Comparison of ENCODE assay signal across 8 mouse cellular contexts in the genomic region with DNA sequence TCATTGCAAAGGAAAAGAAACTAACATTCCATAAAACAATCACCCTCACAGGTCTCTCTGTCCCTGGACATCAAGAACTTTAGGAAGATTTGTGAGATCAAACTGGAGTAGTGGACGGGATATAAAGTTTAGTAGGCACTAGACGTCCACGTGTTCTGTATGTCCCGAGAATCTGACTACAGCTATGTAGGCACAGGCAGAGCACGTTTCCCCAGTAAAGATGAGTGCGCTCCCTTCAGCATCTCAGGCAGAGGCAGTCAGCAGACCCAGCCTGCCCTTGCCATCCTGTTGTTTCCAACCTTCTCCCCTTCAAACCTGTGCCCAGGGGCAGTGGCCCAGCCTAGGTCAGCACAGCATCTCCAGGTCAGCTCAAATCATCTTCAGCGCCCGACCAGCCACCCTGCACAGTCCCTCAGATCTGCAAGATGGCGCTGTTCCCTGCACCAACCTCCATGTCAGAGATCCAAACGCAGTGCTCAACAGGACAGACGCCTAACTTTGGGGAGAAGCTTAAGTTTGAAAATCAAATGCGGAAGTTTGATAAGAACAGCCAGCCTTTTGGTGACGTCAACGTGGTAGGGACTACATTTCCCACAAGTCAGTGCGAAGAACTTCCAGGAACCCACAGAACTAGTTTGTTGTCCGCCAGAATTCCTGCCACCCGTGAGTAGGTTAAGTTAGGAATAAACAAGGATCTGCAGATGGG. TPM values are rescaled to one million over a fixed set of nuclear protein-coding genes. Genes with fewer than 3 reads are reported as not detected.
DNase-seq lines count a peak whose midpoint lies in the region; ATAC-seq and TF ChIP-seq lines count a peak whose summit lies in the region.

A gene (minus strand): TSS at position 552 of the 706 bp plus-strand sequence.

- 17% methylated on average over 17 of the region's 17 CpGs for WGBS in forebrain, embryonic 12.5 days
- 9% methylated on average over 17 of the region's 17 CpGs for WGBS in heart, postnatal 0 days
- WGBS in liver, embryonic 16.5 days (ENCODE audit: insufficient replicate concordance) = 10% methylated on average over 17 of the region's 17 CpGs
- WGBS in neural tube, embryonic 13.5 days = 17% methylated on average over 17 of the region's 17 CpGs

- H3K79me2 ChIP-seq in CH12.LX (replicated peaks; ENCODE audit: control insufficient read depth, extremely low read depth, insufficient read depth, poor library complexity, severe bottlenecking) = peaks cover 5% of the 10 kb centered on the region

- no peaks in the 10 kb centered on the region for H3K27me3 ChIP-seq in CH12.LX (replicated peaks)
- H3K27me3 ChIP-seq in forebrain, embryonic 12.5 days = no peaks in the 10 kb centered on the region
- H3K27me3 ChIP-seq in heart, postnatal 0 days (ENCODE audit: control insufficient read depth, insufficient read depth, low read length) = no peaks in the 10 kb centered on the region
- no peaks in the 10 kb centered on the region for H3K27me3 ChIP-seq in liver, embryonic 16.5 days (ENCODE audit: control insufficient read depth, insufficient read depth, low read depth, low read length)
- H3K27me3 ChIP-seq in neural tube, embryonic 13.5 days = no peaks in the 10 kb centered on the region
- no peaks in the 10 kb centered on the region for H3K27me3 ChIP-seq in testis, adult 2 months (ENCODE audit: control insufficient read depth, insufficient read depth, low read length)

- peak within 1 kb of the TSS; percentile 54 to 84 (median 77) for H3K4me3 ChIP-seq in CH12.LX (replicated peaks in 1 of 3; ENCODE audit: low read depth in 2 of 3, low read length in 2 of 3, poor library complexity in 1 of 3)
- H3K4me3 ChIP-seq in forebrain, embryonic 12.5 days (replicated peaks) = peak within 1 kb of the TSS; percentile 53
- H3K4me3 ChIP-seq in heart, postnatal 0 days (ENCODE audit: low read depth, low read length) = peak within 1 kb of the TSS; percentile 52
- peak within 1 kb of the TSS; percentile 64 for H3K4me3 ChIP-seq in liver, embryonic 16.5 days (ENCODE audit: low read depth, low read length)
- H3K4me3 ChIP-seq in neural tube, embryonic 13.5 days = peak within 1 kb of the TSS; percentile 49
- peak within 1 kb of the TSS; percentile 93 for H3K4me3 ChIP-seq in testis, adult 2 months (ENCODE audit: control insufficient read depth, low read depth, low read length)

- 0 out of 2 replicates have a peak, but pooled peaks have one; percentile 13 for TF ChIP-seq EP300 in CH12.LX (IDR thresholded peaks at IDR 0.05; ENCODE audit: low read length)
- no peak for TF ChIP-seq EP300 in heart, postnatal 0 days (IDR thresholded peaks at IDR 0.05; ENCODE audit: low read depth)

- H3K27ac ChIP-seq in CH12.LX (ENCODE audit: insufficient read depth, low read depth) = 0 out of 2 replicates have a peak within 1 kb of the TSS, but pooled peaks have one; percentile 34
- no peak within 1 kb of the TSS for H3K27ac ChIP-seq in forebrain, embryonic 12.5 days
- peak within 1 kb of the TSS; percentile 58 for H3K27ac ChIP-seq in heart, postnatal 0 days (ENCODE audit: low read depth)
- H3K27ac ChIP-seq in liver, embryonic 16.5 days (ENCODE audit: low read length) = peak within 1 kb of the TSS; percentile 55; the same call in 1 of the 2 replicates
- no peak within 1 kb of the TSS for H3K27ac ChIP-seq in neural tube, embryonic 13.5 days (replicated peaks)
- H3K27ac ChIP-seq in testis, adult 2 months (ENCODE audit: control insufficient read depth, insufficient read depth, low read depth, low read length) = peak within 1 kb of the TSS; percentile 64; the same call in 1 of the 2 replicates

- H3K36me3 ChIP-seq in CH12.LX (replicated peaks in 1 of 2; ENCODE audit: control insufficient read depth in 1 of 2, insufficient read depth in 1 of 2, low read length in 1 of 2) = peaks cover 0 to 7% of the 10 kb centered on the region in 2 experiments
- H3K36me3 ChIP-seq in forebrain, embryonic 12.5 days (replicated peaks) = no peaks in the 10 kb centered on the region
- H3K36me3 ChIP-seq in heart, postnatal 0 days (replicated peaks; ENCODE audit: control insufficient read depth, insufficient read depth, low read length) = no peaks in the 10 kb centered on the region
- H3K36me3 ChIP-seq in liver, embryonic 16.5 days (ENCODE audit: control insufficient read depth, insufficient read depth) = no peaks in the 10 kb centered on the region
- no peaks in the 10 kb centered on the region for H3K36me3 ChIP-seq in neural tube, embryonic 13.5 days
- no peaks in the 10 kb centered on the region for H3K36me3 ChIP-seq in testis, adult 2 months (ENCODE audit: control insufficient read depth, insufficient read depth, low read length)

- peaks cover 0 to 25% of the 10 kb centered on the region in 2 experiments; a peak in 2 of 4 replicates for H3K4me1 ChIP-seq in CH12.LX (ENCODE audit: control insufficient read depth in 1 of 2, insufficient read depth in 2 of 2)
- H3K4me1 ChIP-seq in forebrain, embryonic 12.5 days = peaks cover 9% of the 10 kb centered on the region
- no peaks in the 10 kb centered on the region for H3K4me1 ChIP-seq in heart, postnatal 0 days (ENCODE audit: control insufficient read depth, insufficient read depth)
- H3K4me1 ChIP-seq in liver, embryonic 16.5 days (ENCODE audit: control insufficient read depth, low read depth, low read length) = peaks cover 6% of the 10 kb centered on the region
- H3K4me1 ChIP-seq in neural tube, embryonic 13.5 days (replicated peaks) = peaks cover 10% of the 10 kb centered on the region
- H3K4me1 ChIP-seq in testis, adult 2 months (ENCODE audit: control insufficient read depth, insufficient read depth, low read length) = peaks cover 10% of the 10 kb centered on the region

- peak within 1 kb of the TSS; percentile 51 for H3K9ac ChIP-seq in CH12.LX (ENCODE audit: insufficient read depth, low read depth)
- peak within 1 kb of the TSS; percentile 55 for H3K9ac ChIP-seq in forebrain, embryonic 12.5 days
- H3K9ac ChIP-seq in heart, postnatal 0 days (replicated peaks; ENCODE audit: low read depth, low read length) = peak within 1 kb of the TSS; percentile 23; the same call in 1 of the 2 replicates
- peak within 1 kb of the TSS; percentile 55 for H3K9ac ChIP-seq in liver, embryonic 16.5 days (ENCODE audit: low read depth, low read length)
- H3K9ac ChIP-seq in neural tube, embryonic 13.5 days = peak within 1 kb of the TSS; percentile 78

- DNase-seq in CH12.LX (ENCODE audit: extremely low read depth) = peak; percentile 95
- DNase-seq in c-Kit-positive CD71-positive TER-119-positive erythroid progenitor cells, embryonic 14.5 days (ENCODE audit: low spot score) = peak; percentile 83
- DNase-seq in heart, postnatal 0 days (ENCODE audit: low spot score) = peak; percentile 88
- peak; percentile 84 to 86 for DNase-seq in kidney, postnatal 4 days

- peak in 1 of 2 experiments; percentile 59; a peak in 2 of 4 replicates for TF ChIP-seq CTCF in CH12.LX (conservative IDR thresholded peaks at IDR 0.05 in 1 of 2, IDR thresholded peaks at IDR 0.05 in 1 of 2; ENCODE audit: low read depth in 2 of 2, low read length in 2 of 2)
- TF ChIP-seq CTCF in heart, postnatal 0 days (IDR thresholded peaks at IDR 0.05; ENCODE audit: low read depth) = peak; percentile 52
- TF ChIP-seq CTCF in testis, adult 2 months (IDR thresholded peaks at IDR 0.05; ENCODE audit: control insufficient read depth, insufficient read depth, insufficient replicate concordance, low read depth, low read length) = peak; percentile 55; the same call in 1 of the 2 replicates

- peaks cover 4% of the 10 kb centered on the region for H3K9me3 ChIP-seq in CH12.LX (replicated peaks; ENCODE audit: low read length)
- no peaks in the 10 kb centered on the region for H3K9me3 ChIP-seq in forebrain, embryonic 12.5 days
- H3K9me3 ChIP-seq in heart, postnatal 0 days (replicated peaks; ENCODE audit: control insufficient read depth, low read length) = no peaks in the 10 kb centered on the region
- H3K9me3 ChIP-seq in liver, embryonic 16.5 days (replicated peaks; ENCODE audit: control insufficient read depth, low read length) = no peaks in the 10 kb centered on the region
- no peaks in the 10 kb centered on the region for H3K9me3 ChIP-seq in neural tube, embryonic 13.5 days

- dilution Hi-C loops in CH12.LX (cut with MboI; ENCODE audit: extremely low pct_ligation_motif_present, extremely low pct_unique_long_range_greater_than_20kb, low sequenced_read_pairs) = no loop called here

- TF ChIP-seq POLR2A in CH12.LX (IDR thresholded peaks at IDR 0.05; ENCODE audit: low read depth, low read length) = peak; percentile 63
- no peak for TF ChIP-seq POLR2A in testis, adult 2 months (IDR thresholded peaks at IDR 0.05; ENCODE audit: control insufficient read depth, low read depth, low read length)

- peak; percentile 92 for ATAC-seq in forebrain, embryonic 12.5 days (ENCODE audit: low FRiP score)
- peak; percentile 90 for ATAC-seq in heart, postnatal 0 days (ENCODE audit: insufficient read depth, low read depth)
- peak; percentile 90 for ATAC-seq in liver, embryonic 16.5 days (ENCODE audit: low read depth)
- ATAC-seq in neural tube, embryonic 13.5 days (ENCODE audit: low read depth) = peak; percentile 92

- TF ChIP-seq RAD21 in CH12.LX (IDR thresholded peaks at IDR 0.05; ENCODE audit: low read depth, low read length) = peak; percentile 36

- in situ Hi-C loops in CH12.LX (cut with MboI; ENCODE audit: low pct_ligation_motif_present, low pct_unique_long_range_greater_than_20kb, low sequenced_read_pairs) = no loop called here

- H3K4me2 ChIP-seq in CH12.LX (ENCODE audit: insufficient read depth, low read depth, poor library complexity, severe bottlenecking) = peak within 1 kb of the TSS; percentile 93
- H3K4me2 ChIP-seq in forebrain, embryonic 12.5 days = peak within 1 kb of the TSS; percentile 65
- H3K4me2 ChIP-seq in heart, postnatal 0 days (ENCODE audit: low read depth, low read length) = peak within 1 kb of the TSS; percentile 63
- H3K4me2 ChIP-seq in liver, embryonic 16.5 days (ENCODE audit: low read depth, low read length) = peak within 1 kb of the TSS; percentile 50
- H3K4me2 ChIP-seq in neural tube, embryonic 13.5 days = peak within 1 kb of the TSS; percentile 70

TF ChIP-seq in CH12.LX, 34 proteins besides CTCF, POLR2A, EP300 and RAD21 (continues in another document):
- no peak for TF ChIP-seq PAX5 (IDR thresholded peaks at IDR 0.05; ENCODE audit: low read length)
- TF ChIP-seq SMC3 (IDR thresholded peaks at IDR 0.05; ENCODE audit: low read depth, low read length) = peak; percentile 39; the same call in 1 of the 2 replicates
- peak; percentile 62 for TF ChIP-seq NELFE (IDR thresholded peaks at IDR 0.05; ENCODE audit: low read depth, low read length)

RNA-seq across cellular contexts. Expression of the gene that starts here (rescaled TPM):
- total RNA-seq in CH12.LX (2012; rRNA removed) = 4.6 and 5.4 TPM in 2 replicates
- 10.1 and 13.7 TPM in 2 replicates for total RNA-seq in CH12.LX (2014; rRNA removed)
- 5.4 and 6.4 TPM in 2 replicates for polyA plus RNA-seq in CH12.LX (2012; ENCODE audit: insufficient read length, low read depth)
- polyA plus RNA-seq in forebrain, embryonic 12.5 days (2016; fragmentation: Nextera tagmentation; extraction: Ambion mirVana) = 1.6 and 2.2 TPM in 2 replicates
- total RNA-seq in heart, postnatal 0 days (2014; rRNA removed; ENCODE audit: low replicate concordance) = 0.54 and 2.7 TPM in 2 replicates
- 0.61 and 0.91 TPM in 2 replicates for polyA plus RNA-seq in heart, postnatal 0 days (2015; fragmentation: Nextera tagmentation; extraction: Ambion mirVana)
- 0.65 and 0.75 TPM in 2 replicates for polyA plus RNA-seq in liver, embryonic 16.5 days (2015; fragmentation: Nextera tagmentation; extraction: Ambion mirVana)
- 1.6 and 2.2 TPM in 2 replicates for polyA plus RNA-seq in neural tube, embryonic 13.5 days (2015; fragmentation: Nextera tagmentation; extraction: Ambion mirVana)
- polyA plus RNA-seq in testis, adult 2 months (2012; rRNA removed) = 0.47 and 0.52 TPM in 2 replicates

Comparison
In these comparisons a context has a peak if more than half of its experiments do, and no peak if none do; other contexts are left out.
1. Peak in ATAC-seq, H3K4me3 ChIP-seq, H3K27ac ChIP-seq, H3K9ac ChIP-seq and H3K4me2 ChIP-seq in liver, embryonic 16.5 days; RNA of the gene not detected or under 1 TPM.
2. H3K27ac ChIP-seq: peak in CH12.LX (single experiment), heart, postnatal 0 days (single experiment) and testis, adult 2 months (single experiment); none in forebrain, embryonic 12.5 days (single experiment) and neural tube, embryonic 13.5 days (single experiment).
3. H3K9ac ChIP-seq: peak in every context shown above with its lines; median percentile 78 in neural tube, embryonic 13.5 days; 55 in forebrain, embryonic 12.5 days; 55 in liver, embryonic 16.5 days; 51 in CH12.LX; 23 in heart, postnatal 0 days.
4. Peak in every context shown above with its lines, with median percentiles within 50 percentile points of each other: DNase-seq, H3K4me2 ChIP-seq, H3K4me3 ChIP-seq and ATAC-seq.